Comparison of ENCODE assay signal across 20 mouse cellular contexts in the genomic region with DNA sequence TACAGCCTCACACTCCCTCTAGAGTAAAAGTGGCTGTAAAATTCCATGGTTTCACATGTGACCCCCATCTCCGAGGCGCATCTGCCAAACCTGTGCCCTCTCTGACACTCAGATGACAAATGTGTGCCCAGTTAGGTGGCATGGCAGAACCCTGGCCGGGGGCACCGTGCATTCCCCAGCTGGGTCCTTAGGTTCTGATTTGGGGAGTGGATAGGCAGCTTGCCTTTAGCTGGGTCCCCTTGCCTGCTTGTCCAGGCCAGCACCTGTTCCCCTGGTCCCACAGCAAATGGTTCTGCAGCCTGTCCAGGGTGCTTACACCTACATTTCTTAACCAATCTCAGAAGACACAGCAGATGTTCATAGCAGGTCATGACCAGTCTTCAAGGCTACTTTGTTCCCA. TPM values are rescaled to one million over a fixed set of nuclear protein-coding genes. Genes with fewer than 3 reads are reported as not detected.
DNase-seq lines count a peak whose midpoint lies in the region; ATAC-seq and TF ChIP-seq lines count a peak whose summit lies in the region.
"Had no signal": no experiment of that assay in that cellular context is flagged by ENCODE, and none has a peak within 500 bp of the region (broad histone marks: within the 10 kb centered on the region; RNA-seq: fewer than 3 reads in every experiment).

No protein-coding gene starts in this region.

- no peak overlapping the region for H3K4me2 ChIP-seq in heart, embryonic 15.5 days
- no peak overlapping the region for H3K4me2 ChIP-seq in liver, embryonic 11.5 days
- H3K4me2 ChIP-seq in liver, postnatal 0 days (ENCODE audit: low read depth, low read length) = no peak overlapping the region
- H3K4me2 ChIP-seq in forebrain, embryonic 16.5 days (ENCODE audit: low read length) = no peak overlapping the region
- H3K4me2 ChIP-seq: forebrain, embryonic 12.5 days; liver, embryonic 13.5 days; midbrain, embryonic 11.5 days; neural tube, embryonic 12.5 days had no signal

- 91% methylated on average over 4 of the region's 4 CpGs for WGBS in heart, embryonic 15.5 days
- WGBS in liver, adult 2 months = 81% methylated on average over 4 of the region's 4 CpGs
- 94% methylated on average over 4 of the region's 4 CpGs for whole genome bisulfite sequencing in liver, embryonic 11.5 days
- 90% methylated on average over 4 of the region's 4 CpGs for WGBS in liver, postnatal 0 days (ENCODE audit: insufficient replicate concordance)
- 94% methylated on average over 4 of the region's 4 CpGs for WGBS in forebrain, embryonic 16.5 days

- no peak for ATAC-seq in heart, embryonic 15.5 days (replicated peaks; ENCODE audit: insufficient number of reproducible peaks, insufficient read depth, low FRiP score, low read depth)
- no peak for ATAC-seq in liver, embryonic 11.5 days (replicated peaks; ENCODE audit: low FRiP score)
- no peak for ATAC-seq in liver, postnatal 0 days
- ATAC-seq in forebrain, embryonic 16.5 days = no peak

- DNase-seq in heart, adult 8-10 months (ENCODE audit: low spot score) = no peak
- DNase-seq in liver, adult 2 months (ENCODE audit: extremely low read depth, low read depth, low spot score) = no peak
- no peak for DNase-seq in liver, embryonic 11.5 days (ENCODE audit: low spot score)
- no peak for DNase-seq in liver, postnatal 0 days
- DNase-seq: cerebellum, adult 11 months; layer of hippocampus, adult 9-11 months; liver, embryonic 13.5 days; thymus, postnatal 14 days had no signal

- no peaks in the 10 kb centered on the region for H3K27me3 ChIP-seq in heart, embryonic 15.5 days
- H3K27me3 ChIP-seq in liver, adult 2 months (ENCODE audit: control insufficient read depth, insufficient read depth, low read length) = no peaks in the 10 kb centered on the region
- H3K27me3 ChIP-seq in liver, embryonic 11.5 days (replicated peaks; ENCODE audit: control insufficient read depth, insufficient read depth, low read length) = no peaks in the 10 kb centered on the region
- no peaks in the 10 kb centered on the region for H3K27me3 ChIP-seq in liver, postnatal 0 days (ENCODE audit: insufficient read depth, low read length)
- H3K27me3 ChIP-seq in forebrain, embryonic 16.5 days (replicated peaks; ENCODE audit: control insufficient read depth, insufficient read depth, low read length) = no peaks in the 10 kb centered on the region
- H3K27me3 ChIP-seq: forebrain, embryonic 12.5 days; liver, embryonic 13.5 days; neural tube, embryonic 12.5 days had no signal

- TF ChIP-seq POLR2A in liver, adult 2 months (IDR thresholded peaks at IDR 0.05; ENCODE audit: extremely low read depth, insufficient read depth, low read length) = no peak

- H3K36me3 ChIP-seq in heart, embryonic 15.5 days = peaks cover 35% of the 10 kb centered on the region
- peaks cover 8% of the 10 kb centered on the region; the same call in 1 of the 2 replicates for H3K36me3 ChIP-seq in liver, adult 2 months (ENCODE audit: control insufficient read depth, insufficient read depth, low read length)
- peaks cover 9% of the 10 kb centered on the region for H3K36me3 ChIP-seq in liver, embryonic 11.5 days (ENCODE audit: control insufficient read depth, insufficient read depth, low read length)
- peaks cover 49% of the 10 kb centered on the region for H3K36me3 ChIP-seq in liver, postnatal 0 days (replicated peaks; ENCODE audit: insufficient read depth, low read length)
- H3K36me3 ChIP-seq in forebrain, embryonic 16.5 days (ENCODE audit: control insufficient read depth, insufficient read depth) = peaks cover 15% of the 10 kb centered on the region

- no peak overlapping the region for H3K4me3 ChIP-seq in heart, embryonic 15.5 days
- H3K4me3 ChIP-seq in liver, adult 2 months (ENCODE audit: insufficient read depth, low read depth, low read length) = no peak overlapping the region
- no peak overlapping the region for H3K4me3 ChIP-seq in liver, embryonic 11.5 days (ENCODE audit: low read depth, low read length)
- no peak overlapping the region for H3K4me3 ChIP-seq in brown adipose tissue, adult 24 weeks (ENCODE audit: insufficient read depth, low read depth, low read length)
- H3K4me3 ChIP-seq in liver, postnatal 0 days (ENCODE audit: low read depth, low read length) = no peak overlapping the region
- H3K4me3 ChIP-seq in forebrain, embryonic 16.5 days (replicated peaks; ENCODE audit: low read length) = no peak overlapping the region
- H3K4me3 ChIP-seq: forebrain, embryonic 12.5 days; hindbrain, embryonic 10.5 days; liver, embryonic 13.5 days; neural tube, embryonic 12.5 days had no signal

- H3K4me1 ChIP-seq in heart, embryonic 15.5 days (replicated peaks) = peaks cover 69% of the 10 kb centered on the region
- peaks cover 51% of the 10 kb centered on the region for H3K4me1 ChIP-seq in liver, adult 2 months (ENCODE audit: control insufficient read depth, insufficient read depth, low read length)
- H3K4me1 ChIP-seq in liver, embryonic 11.5 days (replicated peaks; ENCODE audit: control insufficient read depth, insufficient read depth, low read length) = peaks cover 24% of the 10 kb centered on the region
- peaks cover 38% of the 10 kb centered on the region for H3K4me1 ChIP-seq in brown adipose tissue, adult 24 weeks (ENCODE audit: control insufficient read depth, insufficient read depth, insufficient read length, low read length)
- H3K4me1 ChIP-seq in liver, postnatal 0 days (ENCODE audit: insufficient read depth) = peaks cover 72% of the 10 kb centered on the region
- H3K4me1 ChIP-seq in forebrain, embryonic 16.5 days (replicated peaks; ENCODE audit: control insufficient read depth, insufficient read depth, low read length) = peaks cover 16% of the 10 kb centered on the region

- H3K79me2 ChIP-seq in liver, adult 2 months (ENCODE audit: control insufficient read depth, insufficient read depth, low read length) = peaks cover 59% of the 10 kb centered on the region

- no peak overlapping the region for H3K9ac ChIP-seq in heart, embryonic 15.5 days
- H3K9ac ChIP-seq in liver, adult 2 months (ENCODE audit: low read depth, low read length) = no peak overlapping the region
- H3K9ac ChIP-seq in liver, embryonic 11.5 days (ENCODE audit: low read depth, low read length) = no peak overlapping the region
- no peak overlapping the region for H3K9ac ChIP-seq in liver, postnatal 0 days (replicated peaks)
- no peak overlapping the region for H3K9ac ChIP-seq in forebrain, embryonic 16.5 days (replicated peaks; ENCODE audit: low read depth, low read length)
- H3K9ac ChIP-seq: forebrain, embryonic 12.5 days; liver, embryonic 13.5 days; neural tube, embryonic 12.5 days had no signal

- peak overlapping the region; percentile 74; the same call in 1 of the 2 replicates for H3K27ac ChIP-seq in heart, embryonic 15.5 days
- H3K27ac ChIP-seq in liver, adult 2 months (replicated peaks; ENCODE audit: insufficient read depth, low read depth, low read length) = peak overlapping the region; percentile 43; the same call in 1 of the 2 replicates
- no peak overlapping the region for H3K27ac ChIP-seq in liver, embryonic 11.5 days (ENCODE audit: low read depth, low read length)
- peak overlapping the region; percentile 88 for H3K27ac ChIP-seq in brown adipose tissue, adult 24 weeks (replicated peaks; ENCODE audit: low read depth, low read length)
- peak overlapping the region; percentile 76 for H3K27ac ChIP-seq in liver, postnatal 0 days (ENCODE audit: low read depth)
- no peak overlapping the region for H3K27ac ChIP-seq in forebrain, embryonic 16.5 days (ENCODE audit: low read length)
- H3K27ac ChIP-seq: hindbrain, embryonic 10.5 days; liver, embryonic 13.5 days; neural tube, embryonic 12.5 days had no signal

- H3K9me3 ChIP-seq in heart, embryonic 15.5 days (replicated peaks) = no peaks in the 10 kb centered on the region
- H3K9me3 ChIP-seq in liver, embryonic 11.5 days (ENCODE audit: control insufficient read depth, low read length) = no peaks in the 10 kb centered on the region
- H3K9me3 ChIP-seq in liver, postnatal 0 days (ENCODE audit: low read length) = no peaks in the 10 kb centered on the region
- no peaks in the 10 kb centered on the region for H3K9me3 ChIP-seq in forebrain, embryonic 16.5 days (ENCODE audit: control insufficient read depth, low read length)
- H3K9me3 ChIP-seq: forebrain, embryonic 12.5 days; hindbrain, embryonic 10.5 days; liver, embryonic 13.5 days; neural tube, embryonic 12.5 days had no signal

- TF ChIP-seq EP300 in liver, postnatal 0 days (IDR thresholded peaks at IDR 0.05; ENCODE audit: low read depth) = no peak

- TF ChIP-seq CTCF in liver, adult 2 months (IDR thresholded peaks at IDR 0.05; ENCODE audit: low read depth, low read length) = no peak
- no peak for TF ChIP-seq CTCF in liver, postnatal 0 days (IDR thresholded peaks at IDR 0.05; ENCODE audit: low read depth)

RNA-seq across cellular contexts. Expression of a gene that starts 3.0 kb away (rescaled TPM):
- polyA plus RNA-seq in heart, embryonic 15.5 days (2015; fragmentation: Nextera tagmentation; extraction: Ambion mirVana) = 0.33 and 0.38 TPM in 2 replicates
- 1 to 10 TPM; 1.8 to 6.1 (median 3.6) TPM for total RNA-seq in heart, adult 8-10 months (2022)
- 4.2 and 5.1 TPM in 2 replicates for total RNA-seq in liver, adult 2 months (2014; rRNA removed)
- 5.9 and 8.6 TPM in 2 replicates for polyA plus RNA-seq in liver, adult 2 months (2012; rRNA removed)
- polyA plus RNA-seq in liver, embryonic 11.5 days (2014; fragmentation: Nextera tagmentation; extraction: Ambion mirVana) = 0.16 and 0.23 TPM in 2 replicates
- not detected in 2 replicates for polyA plus RNA-seq in brown adipose tissue, adult 24 weeks (2012; ENCODE audit: insufficient read depth, insufficient read length, missing spikeins)
- 0.14 and 0.18 TPM in 2 replicates for polyA plus RNA-seq in liver, postnatal 0 days (2015; fragmentation: Nextera tagmentation; extraction: Ambion mirVana)
- polyA plus RNA-seq in forebrain, embryonic 16.5 days (2015; fragmentation: Nextera tagmentation; extraction: Ambion mirVana) = 0.46 and 0.58 TPM in 2 replicates
- total RNA-seq: MEL; monocyte, adult 5-6 weeks had no signal
- polyA plus RNA-seq: hindbrain, embryonic 10.5 days had no signal

RNA-seq across cellular contexts. Expression of a gene that starts 5.9 kb away (rescaled TPM):
- 37.7 and 40.0 TPM in 2 replicates for polyA plus RNA-seq in heart, embryonic 15.5 days (2015; fragmentation: Nextera tagmentation; extraction: Ambion mirVana)
- total RNA-seq in heart, adult 8-10 months (2022) = 10 to 100 TPM; 50.2 to 66.4 (median 61.0) TPM
- 8.5 and 14.0 TPM in 2 replicates for total RNA-seq in liver, adult 2 months (2014; rRNA removed)
- 22.6 and 24.1 TPM in 2 replicates for polyA plus RNA-seq in liver, adult 2 months (2012; rRNA removed)
- polyA plus RNA-seq in liver, embryonic 11.5 days (2014; fragmentation: Nextera tagmentation; extraction: Ambion mirVana) = 21.4 and 21.7 TPM in 2 replicates
- polyA plus RNA-seq in brown adipose tissue, adult 24 weeks (2012; ENCODE audit: insufficient read depth, insufficient read length, missing spikeins) = 11.9 and 14.8 TPM in 2 replicates
- 18.6 and 20.3 TPM in 2 replicates for polyA plus RNA-seq in liver, postnatal 0 days (2015; fragmentation: Nextera tagmentation; extraction: Ambion mirVana)
- 58.9 and 59.7 TPM in 2 replicates for polyA plus RNA-seq in forebrain, embryonic 16.5 days (2015; fragmentation: Nextera tagmentation; extraction: Ambion mirVana)

RNA-seq across cellular contexts. Expression of a gene that starts 22.6 kb away (rescaled TPM):
- polyA plus RNA-seq in heart, embryonic 15.5 days (2015; fragmentation: Nextera tagmentation; extraction: Ambion mirVana) = 8.4 and 10.1 TPM in 2 replicates
- 100 to 1,000 TPM in 3 of 4 experiments, 10 to 100 TPM in 1; 97.7 to 135 (median 112) TPM for total RNA-seq in heart, adult 8-10 months (2022)
- 87.4 and 97.7 TPM in 2 replicates for total RNA-seq in liver, adult 2 months (2014; rRNA removed)
- polyA plus RNA-seq in liver, adult 2 months (2012; rRNA removed) = 154 and 158 TPM in 2 replicates
- 10.5 and 11.7 TPM in 2 replicates for polyA plus RNA-seq in liver, embryonic 11.5 days (2014; fragmentation: Nextera tagmentation; extraction: Ambion mirVana)
- 16.2 and 19.3 TPM in 2 replicates for polyA plus RNA-seq in brown adipose tissue, adult 24 weeks (2012; ENCODE audit: insufficient read depth, insufficient read length, missing spikeins)
- 19.3 and 23.2 TPM in 2 replicates for polyA plus RNA-seq in liver, postnatal 0 days (2015; fragmentation: Nextera tagmentation; extraction: Ambion mirVana)
- 9.4 and 9.5 TPM in 2 replicates for polyA plus RNA-seq in forebrain, embryonic 16.5 days (2015; fragmentation: Nextera tagmentation; extraction: Ambion mirVana)

RNA-seq across cellular contexts. Expression of a gene that starts 37.5 kb away (rescaled TPM):
- polyA plus RNA-seq in heart, embryonic 15.5 days (2015; fragmentation: Nextera tagmentation; extraction: Ambion mirVana) = not detected in 2 replicates
- 1 to 10 TPM in 2 of 4 experiments, not detected in 2; 1.3 to 3.7 TPM for total RNA-seq in heart, adult 8-10 months (2022)
- total RNA-seq in liver, adult 2 months (2014; rRNA removed) = not detected in 2 replicates
- not detected in 2 replicates for polyA plus RNA-seq in liver, adult 2 months (2012; rRNA removed)
- not detected in 2 replicates for polyA plus RNA-seq in liver, embryonic 11.5 days (2014; fragmentation: Nextera tagmentation; extraction: Ambion mirVana)
- not detected in 2 replicates for polyA plus RNA-seq in brown adipose tissue, adult 24 weeks (2012; ENCODE audit: insufficient read depth, insufficient read length, missing spikeins)
- polyA plus RNA-seq in liver, postnatal 0 days (2015; fragmentation: Nextera tagmentation; extraction: Ambion mirVana) = not detected in 2 replicates
- not detected in 2 replicates for polyA plus RNA-seq in forebrain, embryonic 16.5 days (2015; fragmentation: Nextera tagmentation; extraction: Ambion mirVana)
- total RNA-seq: adrenal gland, adult 18-20 months; left cerebral cortex, postnatal 10 days; MEL; monocyte, adult 5-6 weeks had no signal
- polyA plus RNA-seq: forebrain, embryonic 12.5 days; gonadal fat pad, adult 2 months; hindbrain, embryonic 10.5 days; liver, embryonic 13.5 days; midbrain, embryonic 11.5 days; neural tube, embryonic 12.5 days had no signal

RNA-seq across cellular contexts. Expression of a gene that starts 37.7 kb away (rescaled TPM):
- 21.1 and 22.1 TPM in 2 replicates for polyA plus RNA-seq in heart, embryonic 15.5 days (2015; fragmentation: Nextera tagmentation; extraction: Ambion mirVana)
- total RNA-seq in heart, adult 8-10 months (2022) = 10 to 100 TPM; 32.6 to 36.9 (median 34.7) TPM
- total RNA-seq in liver, adult 2 months (2014; rRNA removed) = 169 and 184 TPM in 2 replicates
- polyA plus RNA-seq in liver, adult 2 months (2012; rRNA removed) = 267 and 378 TPM in 2 replicates
- 17.7 and 18.2 TPM in 2 replicates for polyA plus RNA-seq in liver, embryonic 11.5 days (2014; fragmentation: Nextera tagmentation; extraction: Ambion mirVana)
- 17.4 and 19.1 TPM in 2 replicates for polyA plus RNA-seq in brown adipose tissue, adult 24 weeks (2012; ENCODE audit: insufficient read depth, insufficient read length, missing spikeins)
- polyA plus RNA-seq in liver, postnatal 0 days (2015; fragmentation: Nextera tagmentation; extraction: Ambion mirVana) = 32.2 and 32.3 TPM in 2 replicates
- polyA plus RNA-seq in forebrain, embryonic 16.5 days (2015; fragmentation: Nextera tagmentation; extraction: Ambion mirVana) = 15.4 and 16.3 TPM in 2 replicates

Comparison
In these comparisons a context has a peak if more than half of its experiments do, and no peak if none do; other contexts are left out.
1. H3K27ac ChIP-seq: peak in heart, embryonic 15.5 days (single experiment), liver, adult 2 months (single experiment), brown adipose tissue, adult 24 weeks (single experiment) and liver, postnatal 0 days (single experiment); none in liver, embryonic 11.5 days (single experiment) and forebrain, embryonic 16.5 days (single experiment).